Mouse (Mus musculus) adrenal gland, postnatal 25 days (tissue): ENCODE measurements around the gene Ece1. TPM values are rescaled to one million over a fixed set of nuclear protein-coding genes. Genes with fewer than 3 reads are reported as not detected.

Source experiments
- DNase-seq: peaks from one replicate; pipeline ENCODE4 v3.0.0; 2021; ENCODE audit warnings: mixed read lengths
- total RNA-seq: library from RNA; stranded (reverse); gene quantifications from 2 replicates; pipeline ENCODE4 v1.2.3, GENCODE M21; 2021

The Ece1 gene
- total RNA-seq, 1 experiment from 2014 or later = 264 TPM

- DNase-seq = no peak
These were observed 20.6 kb downstream of the Ece1 start for GRCm38 (mm10) chr4:137882663-137883062.

GRCm38 (mm10) chr4:137883513-137884150 lies 21.6 kb downstream of the Ece1 start:
- no peak for DNase-seq

GRCm38 (mm10) chr4:137887337-137887992 lies 25.4 kb downstream of the Ece1 start:
- DNase-seq = no peak

- DNase-seq = no peak
These were observed 26.0 kb downstream of the Ece1 start for GRCm38 (mm10) chr4:137887993-137888388.

DNA sequence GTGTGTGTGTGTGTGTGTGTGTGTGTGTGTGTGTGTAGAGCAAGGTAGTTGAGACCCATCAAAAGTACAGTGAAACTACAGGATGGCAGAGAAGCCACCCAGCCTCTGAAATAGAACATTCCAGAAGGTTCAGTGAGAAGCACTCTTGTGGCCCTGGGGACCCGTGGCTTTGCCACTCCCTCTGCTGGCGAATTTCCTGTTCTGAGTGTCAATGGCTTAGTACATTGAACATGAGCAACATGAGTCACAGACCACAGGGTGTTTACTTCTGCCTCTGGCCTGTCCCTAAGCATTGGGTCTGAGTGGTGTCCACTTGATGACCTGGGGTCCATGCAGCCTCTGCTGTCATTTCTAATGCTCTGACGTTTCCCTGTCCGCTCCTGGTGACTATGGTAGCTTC lies 28.6 kb downstream of the Ece1 start:
- peak; percentile 56 for DNase-seq

GRCm38 (mm10) chr4:137891553-137892145 lies 29.6 kb downstream of the Ece1 start:
- DNase-seq = no peak

DNA sequence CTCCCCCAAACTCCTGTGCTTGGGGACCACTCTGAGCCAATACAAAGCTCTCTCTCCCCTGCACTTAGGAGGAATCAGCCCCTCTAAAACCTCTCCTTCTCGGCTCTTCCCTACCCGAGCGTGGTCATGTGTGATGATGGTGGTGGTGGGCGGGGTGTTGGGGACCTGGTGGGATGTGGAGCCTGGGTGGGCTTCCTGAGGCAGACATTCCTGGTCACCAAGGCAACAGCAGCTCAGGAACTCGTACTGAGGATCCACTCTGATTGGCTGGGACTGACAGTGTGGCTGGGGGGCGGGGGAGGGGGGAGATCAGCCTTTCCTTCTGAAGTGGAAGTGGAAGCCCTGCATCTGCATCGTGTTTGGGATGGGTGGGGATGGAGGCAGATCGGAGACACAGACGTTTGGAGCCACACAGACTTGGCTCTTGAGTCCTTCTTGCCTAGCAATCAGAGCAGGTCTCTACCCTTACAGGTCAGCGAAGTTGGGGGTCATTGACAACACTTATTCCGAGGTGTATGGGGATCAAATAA lies 30.7 kb downstream of the Ece1 start:
- DNase-seq = no peak

- DNase-seq = no peak
These were observed 34.7 kb downstream of the Ece1 start for GRCm38 (mm10) chr4:137896612-137897297.

- peak; percentile 71 for DNase-seq
These were observed 35.2 kb downstream of the Ece1 start for GRCm38 (mm10) chr4:137897298-137897612.

- no peak for DNase-seq
These were observed 36.5 kb downstream of the Ece1 start for GRCm38 (mm10) chr4:137898490-137898889.

DNA sequence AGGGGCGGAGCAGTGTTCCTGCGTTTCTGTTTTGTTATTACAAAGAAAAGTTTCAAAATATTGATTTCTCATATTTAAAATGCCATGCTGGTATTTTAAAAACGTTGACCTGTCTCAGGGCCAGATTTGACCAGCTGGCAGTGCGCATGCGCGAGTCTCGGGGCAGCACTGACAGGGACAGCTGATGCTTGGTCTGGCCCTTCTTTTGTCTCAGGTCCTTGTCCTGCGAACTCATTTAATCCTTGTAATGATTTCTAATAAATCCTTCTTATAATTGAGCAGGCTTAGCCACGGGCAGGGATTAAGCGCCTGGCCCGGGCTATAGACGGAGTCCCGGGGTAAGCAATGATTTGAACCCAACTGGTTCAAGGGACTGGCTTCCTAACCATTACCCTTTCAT lies 40.2 kb downstream of the Ece1 start:
- no peak for DNase-seq

- no peak for DNase-seq
These were observed 40.8 kb downstream of the Ece1 start for GRCm38 (mm10) chr4:137902873-137903272.

DNA sequence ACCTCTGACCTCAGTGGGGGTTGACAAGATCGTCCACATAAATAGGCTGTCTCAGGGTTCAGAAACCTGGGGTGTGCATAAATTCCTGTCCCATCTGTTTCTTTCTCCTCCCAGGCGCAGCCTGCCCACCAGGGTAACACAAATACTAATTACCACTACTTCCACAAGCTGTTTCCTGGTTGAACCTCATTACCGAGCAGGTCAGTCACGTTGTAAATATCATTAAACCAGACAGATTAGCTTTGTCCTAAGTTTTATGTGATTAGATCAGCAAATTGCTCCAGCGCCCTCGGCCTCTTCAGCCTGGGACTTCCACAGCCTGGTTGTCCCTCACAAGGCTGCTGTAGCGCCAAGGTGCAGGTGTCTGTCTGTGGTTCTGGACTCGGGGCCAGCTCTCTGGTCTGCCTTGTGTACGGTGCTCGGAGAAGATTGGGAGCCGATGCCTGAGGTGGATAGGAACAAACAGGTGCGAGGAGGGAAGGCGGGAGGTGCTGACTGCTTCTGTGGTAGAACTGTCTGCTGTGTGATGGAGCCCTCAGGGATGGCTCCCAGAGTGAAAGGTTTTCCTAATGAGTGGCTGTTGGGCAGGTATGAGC lies 43.0 kb downstream of the Ece1 start:
- DNase-seq = no peak

GRCm38 (mm10) chr4:137907979-137908378 lies 45.9 kb downstream of the Ece1 start:
- no peak for DNase-seq

DNA sequence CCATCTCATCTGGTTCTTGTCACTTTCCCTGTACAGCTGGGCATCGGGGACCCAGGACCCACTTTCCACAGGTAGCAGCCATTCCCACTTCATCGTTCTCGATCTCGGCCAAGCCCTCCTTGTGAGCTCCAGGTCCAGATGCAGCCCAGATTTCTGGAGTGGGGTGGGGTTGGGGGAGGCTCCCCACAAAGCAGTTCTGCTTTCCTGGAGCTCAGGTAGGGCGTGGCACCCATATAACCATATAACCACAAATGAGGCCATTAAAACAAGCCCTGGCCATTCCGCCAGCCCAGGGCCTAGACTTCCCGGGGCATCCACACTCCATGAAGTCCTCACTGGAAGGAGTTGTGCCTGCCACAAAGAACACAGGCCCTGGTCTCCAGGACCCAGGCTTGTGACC lies 46.5 kb downstream of the Ece1 start:
- DNase-seq = no peak

- DNase-seq = no peak
These were observed 46.9 kb downstream of the Ece1 start for GRCm38 (mm10) chr4:137908915-137909314.

GRCm38 (mm10) chr4:137909471-137909870 lies 47.4 kb downstream of the Ece1 start:
- DNase-seq = no peak

- DNase-seq = peak; percentile 42
These were observed 48.5 kb downstream of the Ece1 start for GRCm38 (mm10) chr4:137910382-137911009.

DNA sequence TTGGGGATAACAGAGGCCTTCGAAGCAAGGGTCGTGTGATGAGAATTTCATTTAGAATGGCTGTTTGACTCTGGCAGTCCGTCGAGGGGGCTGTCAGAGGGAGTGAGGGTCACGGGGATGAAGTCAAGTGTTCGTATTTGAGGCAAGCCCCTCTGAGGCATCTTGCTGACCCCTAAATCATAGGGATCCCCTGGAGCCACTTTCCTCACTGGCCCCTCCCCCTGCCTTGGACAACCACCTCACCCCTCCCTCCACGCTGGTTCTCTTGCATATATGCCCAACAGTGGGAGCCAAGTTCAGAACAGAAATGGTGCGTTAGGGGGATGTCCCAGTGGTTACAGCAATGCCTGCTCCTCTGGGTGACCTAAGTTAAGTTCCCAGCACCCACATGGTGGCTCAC lies 49.6 kb downstream of the Ece1 start:
- DNase-seq = no peak

DNA sequence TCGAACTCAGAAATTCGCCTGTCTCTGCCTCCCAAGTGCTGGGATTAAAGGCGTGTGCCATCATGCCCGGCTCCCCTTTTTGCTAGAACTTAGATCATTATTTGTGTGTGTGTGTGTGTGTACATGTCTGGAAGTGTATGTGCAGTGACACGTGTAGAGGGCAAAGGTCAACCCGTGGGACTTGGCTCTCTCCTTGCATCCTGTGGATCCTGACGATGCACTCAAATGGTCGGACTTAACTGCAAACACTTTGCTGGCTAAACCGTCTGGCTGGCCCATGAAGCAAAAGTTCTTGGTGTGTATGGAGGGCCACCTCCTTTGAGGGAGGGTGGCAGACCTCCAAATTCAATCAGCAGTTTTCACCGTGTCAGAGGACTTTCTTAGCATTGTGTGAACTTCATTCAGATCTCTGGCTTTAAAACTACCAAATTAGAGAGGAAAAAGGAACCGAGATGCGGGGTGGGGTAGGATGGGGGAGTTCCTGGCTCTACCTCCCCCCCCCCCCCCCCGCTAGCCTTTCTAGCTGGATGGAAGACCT lies 50.8 kb downstream of the Ece1 start:
- no peak for DNase-seq

DNA sequence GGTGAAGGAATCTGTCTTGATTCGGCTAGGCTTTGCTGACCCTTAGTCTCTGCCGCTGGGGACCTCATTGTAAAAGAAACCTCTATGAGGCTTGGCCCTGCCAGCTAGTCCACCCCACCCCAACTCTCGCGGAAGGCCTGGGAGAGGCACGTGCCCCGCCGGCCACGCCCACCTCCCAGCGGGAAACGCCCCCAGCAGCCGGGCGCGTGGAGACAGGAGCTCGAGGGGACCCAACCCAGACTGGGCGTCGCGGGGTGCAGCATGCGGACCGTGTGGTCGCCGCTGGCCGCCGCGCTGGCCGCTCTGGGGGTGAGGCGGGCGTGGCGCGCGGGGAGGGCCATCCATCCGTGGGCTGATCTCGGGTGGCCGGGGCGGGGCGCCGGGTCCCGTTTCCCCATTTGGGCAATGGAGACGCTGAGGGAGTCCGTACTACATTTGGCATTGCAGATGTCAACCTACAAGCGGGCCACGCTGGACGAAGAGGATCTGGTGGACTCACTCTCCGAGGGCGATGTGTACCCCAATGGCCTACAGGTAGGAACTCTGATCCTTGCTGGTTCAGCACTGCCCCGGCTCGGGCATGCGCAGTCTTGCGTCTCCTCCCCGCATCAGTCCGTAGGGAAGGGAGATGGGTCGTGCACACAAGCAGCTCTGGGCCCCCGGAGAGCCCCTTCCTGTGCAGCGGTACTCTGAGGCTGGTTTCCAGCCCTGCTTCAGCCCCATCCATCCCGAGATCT lies 51.5 kb downstream of the Ece1 start:
- peak; percentile 79 for DNase-seq
